9 mouse cellular contexts compared by ENCODE assay signal in the genomic region with DNA sequence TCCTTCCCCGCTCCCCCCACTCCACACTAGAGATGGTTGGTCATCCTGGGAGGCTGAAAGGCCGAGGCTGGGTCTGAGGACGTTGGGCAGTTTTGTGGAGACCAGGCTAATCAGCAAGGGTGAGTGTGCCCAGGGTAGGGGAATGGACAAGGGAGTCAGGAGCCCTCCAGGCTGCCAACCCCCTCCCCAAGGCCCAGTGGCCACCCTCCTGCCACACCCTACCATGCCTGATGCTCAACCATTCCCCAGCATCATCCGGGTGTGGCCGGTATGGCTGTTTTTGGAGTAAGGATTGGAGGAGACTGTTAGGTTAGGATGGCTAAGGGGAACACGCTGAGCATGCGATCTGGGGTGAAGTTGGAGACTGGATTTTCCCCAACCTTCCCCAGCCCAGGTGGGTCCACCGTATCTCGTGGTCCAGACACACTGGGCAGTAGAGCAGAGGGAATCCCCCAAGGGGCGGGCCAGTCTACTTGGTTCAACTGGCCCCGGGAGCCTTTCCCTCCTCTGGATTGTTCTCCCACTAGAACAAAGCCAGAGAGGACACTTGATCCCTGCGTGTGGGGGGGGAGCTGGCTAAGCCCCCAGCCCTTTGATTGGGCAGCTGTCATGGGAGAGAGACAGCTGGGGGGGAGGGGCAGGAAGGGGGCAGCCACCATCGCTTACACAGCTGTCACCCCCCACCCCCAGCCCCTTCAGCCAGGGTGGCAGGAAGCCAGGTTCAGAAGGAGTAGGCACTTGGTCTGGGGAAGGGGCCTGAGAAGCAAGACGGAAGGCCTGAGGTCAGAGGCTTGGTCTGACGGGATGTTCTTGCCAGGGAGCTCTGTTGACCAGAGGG. TPM values are rescaled to one million over a fixed set of nuclear protein-coding genes. Genes with fewer than 3 reads are reported as not detected.
DNase-seq lines count a peak whose midpoint lies in the region; ATAC-seq and TF ChIP-seq lines count a peak whose summit lies in the region.
"Had no signal": no experiment of that assay in that cellular context is flagged by ENCODE, and none has a peak within 500 bp of the region (broad histone marks: within the 10 kb centered on the region; RNA-seq: fewer than 3 reads in every experiment).

No protein-coding gene starts in this region.

- peaks cover 24% of the 10 kb centered on the region; the same call in 1 of the 2 replicates for H3K36me3 ChIP-seq in lung, embryonic 14.5 days (ENCODE audit: insufficient read depth)
- H3K36me3 ChIP-seq in embryonic facial prominence, embryonic 14.5 days (ENCODE audit: control insufficient read depth, insufficient read depth, low read length), result peaks cover 18% of the 10 kb centered on the region
- peaks cover 24% of the 10 kb centered on the region; the same call in 1 of the 2 replicates for H3K36me3 ChIP-seq in intestine, embryonic 14.5 days (ENCODE audit: control insufficient read depth, insufficient read depth, low read length)
- H3K36me3 ChIP-seq: liver, embryonic 15.5 days had no signal

- peak overlapping the region; percentile 69 for H3K4me3 ChIP-seq in lung, embryonic 14.5 days (ENCODE audit: low read depth, low read length)
- H3K4me3 ChIP-seq in lung, adult 2 months (replicated peaks; ENCODE audit: extremely low read depth, low read depth, low read length), result no peak overlapping the region
- H3K4me3 ChIP-seq in embryonic facial prominence, embryonic 14.5 days (ENCODE audit: low read depth, low read length), result peak overlapping the region; percentile 74
- no peak overlapping the region for H3K4me3 ChIP-seq in intestine, embryonic 14.5 days (ENCODE audit: low read depth, low read length)
- H3K4me3 ChIP-seq: liver, embryonic 15.5 days had no signal

- TF ChIP-seq POLR2A in lung, adult 2 months (IDR thresholded peaks at IDR 0.05; ENCODE audit: borderline replicate concordance, extremely low read depth, low read depth, low read length), result no peak

- peak overlapping the region; percentile 91 for H3K27ac ChIP-seq in lung, embryonic 14.5 days (ENCODE audit: low read depth)
- H3K27ac ChIP-seq in embryonic facial prominence, embryonic 14.5 days (replicated peaks; ENCODE audit: low read depth, low read length), result peak overlapping the region; percentile 89
- H3K27ac ChIP-seq in intestine, embryonic 14.5 days (ENCODE audit: low read depth), result peak overlapping the region; percentile 27; the same call in 1 of the 2 replicates
- H3K27ac ChIP-seq: liver, embryonic 15.5 days had no signal

- peaks cover 33% of the 10 kb centered on the region for H3K4me1 ChIP-seq in lung, embryonic 14.5 days (ENCODE audit: insufficient read depth)
- peaks cover 5% of the 10 kb centered on the region; the same call in 1 of the 2 replicates for H3K4me1 ChIP-seq in lung, adult 2 months (ENCODE audit: control insufficient read depth, insufficient read depth, low read length)
- H3K4me1 ChIP-seq in embryonic facial prominence, embryonic 14.5 days (ENCODE audit: control insufficient read depth, insufficient read depth, low read length), result peaks cover 52% of the 10 kb centered on the region
- peaks cover 41% of the 10 kb centered on the region for H3K4me1 ChIP-seq in intestine, embryonic 14.5 days (replicated peaks; ENCODE audit: control insufficient read depth, insufficient read depth, low read length)

- H3K9ac ChIP-seq in lung, embryonic 14.5 days, result peak overlapping the region; percentile 73
- peak overlapping the region; percentile 86 for H3K9ac ChIP-seq in embryonic facial prominence, embryonic 14.5 days (ENCODE audit: low read depth, low read length)
- peak overlapping the region; percentile 27 for H3K9ac ChIP-seq in intestine, embryonic 14.5 days (ENCODE audit: low read length)
- H3K9ac ChIP-seq: liver, embryonic 15.5 days had no signal

- no peaks in the 10 kb centered on the region for H3K9me3 ChIP-seq in lung, embryonic 14.5 days (ENCODE audit: low read depth, low read length)
- no peaks in the 10 kb centered on the region for H3K9me3 ChIP-seq in embryonic facial prominence, embryonic 14.5 days (ENCODE audit: control insufficient read depth, low read length)
- H3K9me3 ChIP-seq in intestine, embryonic 14.5 days (ENCODE audit: control insufficient read depth, low read length), result no peaks in the 10 kb centered on the region
- H3K9me3 ChIP-seq: liver, embryonic 15.5 days had no signal

- ATAC-seq in lung, embryonic 14.5 days (ENCODE audit: insufficient read depth), result peak; percentile 22; the same call in 1 of the 2 replicates
- peak; percentile 28 for ATAC-seq in embryonic facial prominence, embryonic 14.5 days (ENCODE audit: low read depth)
- ATAC-seq in intestine, embryonic 14.5 days (replicated peaks; ENCODE audit: low FRiP score, low TSS enrichment, low read depth), result no peak

- peak overlapping the region; percentile 97 for H3K4me2 ChIP-seq in lung, embryonic 14.5 days
- peak overlapping the region; percentile 92 for H3K4me2 ChIP-seq in embryonic facial prominence, embryonic 14.5 days (ENCODE audit: low read depth, low read length)
- peak overlapping the region; percentile 81 for H3K4me2 ChIP-seq in intestine, embryonic 14.5 days (ENCODE audit: low read length)
- H3K4me2 ChIP-seq: liver, embryonic 15.5 days had no signal

- DNase-seq in lung, embryonic 14.5 days, result peak; percentile 74
- DNase-seq in lung, adult 2 months, result no peak
- peak; percentile 89 for DNase-seq in embryonic facial prominence, embryonic 14.5 days (ENCODE audit: low spot score)
- no peak for DNase-seq in intestine, embryonic 14.5 days (ENCODE audit: low spot score)
- DNase-seq in retina, postnatal 1 day, result peak; percentile 96
- DNase-seq in right cerebral cortex, postnatal 14 days, result no peak
- DNase-seq in MN1 (ENCODE audit: low spot score), result no peak
- no peak for DNase-seq in right cerebral cortex, adult 2 months (ENCODE audit: low spot score in 2 of 2)

- no peaks in the 10 kb centered on the region for H3K27me3 ChIP-seq in lung, embryonic 14.5 days (ENCODE audit: insufficient read depth, low read length)
- no peaks in the 10 kb centered on the region for H3K27me3 ChIP-seq in embryonic facial prominence, embryonic 14.5 days (replicated peaks; ENCODE audit: control insufficient read depth, insufficient read depth, low read length)
- no peaks in the 10 kb centered on the region for H3K27me3 ChIP-seq in intestine, embryonic 14.5 days (replicated peaks; ENCODE audit: control insufficient read depth, insufficient read depth, low read length)

- WGBS in lung, embryonic 14.5 days, result 23% methylated on average over 15 of the region's 15 CpGs
- 60% methylated on average over 15 of the region's 15 CpGs for WGBS in lung, adult 2 months
- WGBS in embryonic facial prominence, embryonic 14.5 days, result 35% methylated on average over 14 of the region's 15 CpGs
- 42% methylated on average over 15 of the region's 15 CpGs for WGBS in intestine, embryonic 14.5 days

- TF ChIP-seq CTCF in lung, embryonic 14.5 days (IDR thresholded peaks at IDR 0.05; ENCODE audit: low read depth), result no peak
- no peak for TF ChIP-seq CTCF in lung, adult 2 months (IDR thresholded peaks at IDR 0.05; ENCODE audit: insufficient read depth, low read length)

RNA-seq across cellular contexts. Expression of a gene that starts 3.5 kb away (rescaled TPM):
- polyA plus RNA-seq in lung, embryonic 14.5 days (2014; fragmentation: Nextera tagmentation; extraction: Ambion mirVana), result 95.9 and 109 TPM in 2 replicates
- polyA plus RNA-seq in lung, adult 2 months (2012; rRNA removed), result 68.5 and 70.7 TPM in 2 replicates
- polyA plus RNA-seq in embryonic facial prominence, embryonic 14.5 days (2014; fragmentation: Nextera tagmentation; extraction: Ambion mirVana), result 90.2 and 101 TPM in 2 replicates
- polyA plus RNA-seq in intestine, embryonic 14.5 days (2014; fragmentation: Nextera tagmentation; extraction: Ambion mirVana), result 55.3 and 73.4 TPM in 2 replicates

RNA-seq across cellular contexts. Expression of a gene that starts 9.1 kb away (rescaled TPM):
- polyA plus RNA-seq in lung, embryonic 14.5 days (2014; fragmentation: Nextera tagmentation; extraction: Ambion mirVana), result 46.0 and 48.4 TPM in 2 replicates
- polyA plus RNA-seq in lung, adult 2 months (2012; rRNA removed), result 27.2 and 34.4 TPM in 2 replicates
- 60.9 and 66.1 TPM in 2 replicates for polyA plus RNA-seq in embryonic facial prominence, embryonic 14.5 days (2014; fragmentation: Nextera tagmentation; extraction: Ambion mirVana)
- polyA plus RNA-seq in intestine, embryonic 14.5 days (2014; fragmentation: Nextera tagmentation; extraction: Ambion mirVana), result 55.9 and 58.2 TPM in 2 replicates

RNA-seq across cellular contexts. Expression of a gene that starts 9.2 kb away (rescaled TPM):
- polyA plus RNA-seq in lung, embryonic 14.5 days (2014; fragmentation: Nextera tagmentation; extraction: Ambion mirVana), result 0.26 and 0.34 TPM in 2 replicates
- 0.19 and 0.50 TPM in 2 replicates for polyA plus RNA-seq in lung, adult 2 months (2012; rRNA removed)
- polyA plus RNA-seq in embryonic facial prominence, embryonic 14.5 days (2014; fragmentation: Nextera tagmentation; extraction: Ambion mirVana), result 0.36 and 0.60 TPM in 2 replicates
- polyA plus RNA-seq in intestine, embryonic 14.5 days (2014; fragmentation: Nextera tagmentation; extraction: Ambion mirVana), result 0.08 and 0.41 TPM in 2 replicates
- polyA plus RNA-seq: liver, embryonic 15.5 days had no signal

RNA-seq across cellular contexts. Expression of a gene that starts 9.3 kb away (rescaled TPM):
- 10.0 and 11.0 TPM in 2 replicates for polyA plus RNA-seq in lung, embryonic 14.5 days (2014; fragmentation: Nextera tagmentation; extraction: Ambion mirVana)
- polyA plus RNA-seq in lung, adult 2 months (2012; rRNA removed), result 80.0 and 80.9 TPM in 2 replicates
- 21.5 and 30.3 TPM in 2 replicates for polyA plus RNA-seq in embryonic facial prominence, embryonic 14.5 days (2014; fragmentation: Nextera tagmentation; extraction: Ambion mirVana)
- 25.7 and 27.2 TPM in 2 replicates for polyA plus RNA-seq in intestine, embryonic 14.5 days (2014; fragmentation: Nextera tagmentation; extraction: Ambion mirVana)

RNA-seq across cellular contexts. Expression of a gene that starts 18.4 kb away (rescaled TPM):
- 33.2 and 34.9 TPM in 2 replicates for polyA plus RNA-seq in lung, embryonic 14.5 days (2014; fragmentation: Nextera tagmentation; extraction: Ambion mirVana)
- 6.5 and 10.0 TPM in 2 replicates for polyA plus RNA-seq in lung, adult 2 months (2012; rRNA removed)
- 37.9 and 45.1 TPM in 2 replicates for polyA plus RNA-seq in embryonic facial prominence, embryonic 14.5 days (2014; fragmentation: Nextera tagmentation; extraction: Ambion mirVana)
- 38.6 and 39.8 TPM in 2 replicates for polyA plus RNA-seq in intestine, embryonic 14.5 days (2014; fragmentation: Nextera tagmentation; extraction: Ambion mirVana)

Comparison
In these comparisons a context has a peak if more than half of its experiments do, and no peak if none do; other contexts are left out.
1. DNase-seq: peak in lung, embryonic 14.5 days (single experiment), embryonic facial prominence, embryonic 14.5 days (single experiment) and retina, postnatal 1 day (single experiment); none in lung, adult 2 months (single experiment), intestine, embryonic 14.5 days (single experiment), right cerebral cortex, postnatal 14 days (single experiment), MN1 (single experiment) and right cerebral cortex, adult 2 months (0 of 2).
2. H3K4me3 ChIP-seq: peak in lung, embryonic 14.5 days (single experiment) and embryonic facial prominence, embryonic 14.5 days (single experiment); none in lung, adult 2 months (single experiment) and intestine, embryonic 14.5 days (single experiment).
3. H3K27ac ChIP-seq: peak in every context shown above with its lines; median percentile 91 in lung, embryonic 14.5 days; 89 in embryonic facial prominence, embryonic 14.5 days; 27 in intestine, embryonic 14.5 days.
4. H3K9ac ChIP-seq: peak in every context shown above with its lines; median percentile 86 in embryonic facial prominence, embryonic 14.5 days; 73 in lung, embryonic 14.5 days; 27 in intestine, embryonic 14.5 days.
5. Peak in every context shown above with its lines, with median percentiles within 50 percentile points of each other: H3K4me2 ChIP-seq.